Mouse (Mus musculus) midbrain, embryonic 13.5 days (tissue): ENCODE measurements around the gene Pym1. TPM values are rescaled to one million over a fixed set of nuclear protein-coding genes. Genes with fewer than 3 reads are reported as not detected.

Experiments used
- ATAC-seq: fragments of 200-750 bp; cut with Nextera tagmentation; 2 replicates; pipeline ENCODE4 v1.8.0; 2017; ENCODE audit warnings: mild to moderate bottlenecking, moderate TSS enrichment, moderate library complexity
- H3K27ac ChIP-seq: fragments of 300-500 bp; sonication (generic); 2 replicates; pipeline ENCODE4 v1.5.1; 2015; ENCODE audit warnings: inconsistent platforms, mild to moderate bottlenecking, moderate library complexity
- H3K27me3 ChIP-seq: fragments of 300-500 bp; sonication (generic); 2 replicates; pipeline ENCODE4 v1.6.1; 2015; ENCODE audit warnings: mild to moderate bottlenecking, inconsistent platforms
- H3K36me3 ChIP-seq: fragments of 300-500 bp; sonication (generic); 2 replicates; pipeline ENCODE4 v1.6.1; 2015; ENCODE audit warnings: mild to moderate bottlenecking, inconsistent platforms
- H3K4me1 ChIP-seq: fragments of 300-500 bp; sonication (generic); replicated peaks from 2 replicates; pipeline ENCODE4 v1.6.1; 2015; ENCODE audit warnings: inconsistent platforms
- H3K4me2 ChIP-seq: fragments of 300-500 bp; sonication (generic); replicated peaks from 2 replicates; pipeline ENCODE4 v1.6.1; 2015; ENCODE audit warnings: moderate library complexity, mild to moderate bottlenecking, inconsistent platforms
- H3K4me3 ChIP-seq: fragments of 300-500 bp; sonication (generic); replicated peaks from 2 replicates; pipeline ENCODE4 v1.5.1; 2015; ENCODE audit warnings: mild to moderate bottlenecking, inconsistent platforms
- H3K9ac ChIP-seq: fragments of 300-500 bp; sonication (generic); replicated peaks from 2 replicates; pipeline ENCODE4 v1.6.1; 2015; ENCODE audit warnings: mild to moderate bottlenecking, inconsistent platforms
- H3K9me3 ChIP-seq: fragments of 300-500 bp; sonication (generic); 2 replicates; pipeline ENCODE4 v1.6.1; 2016; ENCODE audit warnings: mild to moderate bottlenecking, inconsistent platforms
- WGBS: fragments of 180-500 bp; shearing (Covaris S2); methylation state at CpG from one replicate; pipeline ENCODE4 v1.1.7; 2015; 5-methylcytosine and 5-hydroxymethylcytosine counted together
- polyA plus RNA-seq: library from polyadenylated mRNA; unstranded; fragments of >200 nt; fragmentation: Nextera tagmentation; extraction: Ambion mirVana; gene quantifications from 2 replicates; pipeline ENCODE4 v1.2.1, GENCODE M21; 2015

The Pym1 gene
- polyA plus RNA-seq, 1 experiment from 2014 or later: 51.8 TPM

GRCm38 (mm10) chr10:128728059-128728458 lies 19.6 kb upstream of the Pym1 start:
- ATAC-seq: no peak
- H3K4me2 ChIP-seq: no peak overlapping the region
- H3K4me1 ChIP-seq: no peaks in the 10 kb centered on the region
- no peaks in the 10 kb centered on the region for H3K36me3 ChIP-seq
- no peak overlapping the region for H3K27ac ChIP-seq
- H3K27me3 ChIP-seq: peaks cover 5% of the 10 kb centered on the region; the same call in 1 of the 2 replicates
- H3K9ac ChIP-seq: no peak overlapping the region
- no peaks in the 10 kb centered on the region for H3K9me3 ChIP-seq
- H3K4me3 ChIP-seq: no peak overlapping the region
- 83% methylated on average over 5 of the region's 5 CpGs for WGBS

GRCm38 (mm10) chr10:128731002-128731433 lies 16.7 kb upstream of the Pym1 start:
- H3K4me3 ChIP-seq: no peak overlapping the region
- no peak overlapping the region for H3K9ac ChIP-seq
- 21% methylated on average over 10 of the region's 10 CpGs for WGBS
- no peak overlapping the region for H3K4me2 ChIP-seq
- peak; percentile 30; the same call in 1 of the 2 replicates for ATAC-seq
- H3K4me1 ChIP-seq: no peaks in the 10 kb centered on the region
- H3K27me3 ChIP-seq: peaks cover 5% of the 10 kb centered on the region; the same call in 1 of the 2 replicates
- no peaks in the 10 kb centered on the region for H3K9me3 ChIP-seq
- H3K36me3 ChIP-seq: no peaks in the 10 kb centered on the region
- H3K27ac ChIP-seq: no peak overlapping the region

- ATAC-seq: no peak
- Histone ChIP-seq H3K27me3 (peaks cover 5% of the 10 kb centered on the region; the same call in 1 of the 2 replicates), H3K9me3 (no peaks in the 10 kb centered on the region), H3K27ac (no peak overlapping the region), H3K36me3 (no peaks in the 10 kb centered on the region), H3K4me1 (no peaks in the 10 kb centered on the region), H3K9ac (no peak overlapping the region), H3K4me2 (no peak overlapping the region), H3K4me3 (no peak overlapping the region)
Observed at GRCm38 (mm10) chr10:128731992-128732391, 15.7 kb upstream of the Pym1 start.

GRCm38 (mm10) chr10:128737435-128737834 lies 10.3 kb upstream of the Pym1 start:
- WGBS: 3% methylated on average over 15 of the region's 15 CpGs
- Histone ChIP-seq H3K27ac (no peak overlapping the region), H3K4me3 (0 out of 2 replicates have a peak overlapping the region, but pooled peaks have one; percentile 11), H3K4me2 (peak overlapping the region; percentile 43), H3K9me3 (no peaks in the 10 kb centered on the region), H3K36me3 (no peaks in the 10 kb centered on the region), H3K9ac (0 out of 2 replicates have a peak overlapping the region, but pooled peaks have one; percentile 23), H3K4me1 (peaks cover 4% of the 10 kb centered on the region; the same call in 1 of the 2 replicates), H3K27me3 (peaks cover 18% of the 10 kb centered on the region)
- ATAC-seq: no peak

GRCm38 (mm10) chr10:128740296-128740695 lies 7.4 kb upstream of the Pym1 start:
- Histone ChIP-seq H3K4me2 (no peak overlapping the region), H3K4me3 (no peak overlapping the region), H3K9me3 (no peaks in the 10 kb centered on the region), H3K27me3 (peaks cover 47% of the 10 kb centered on the region), H3K4me1 (peaks cover 24% of the 10 kb centered on the region), H3K36me3 (no peaks in the 10 kb centered on the region), H3K9ac (no peak overlapping the region), H3K27ac (no peak overlapping the region)
- WGBS: 78% methylated on average over 2 of the region's 2 CpGs
- no peak for ATAC-seq

- H3K9ac ChIP-seq: no peak overlapping the region
- no peaks in the 10 kb centered on the region for H3K36me3 ChIP-seq
- H3K27me3 ChIP-seq: peaks cover 60% of the 10 kb centered on the region
- 42% methylated on average over 4 of the region's 4 CpGs for WGBS
- H3K9me3 ChIP-seq: no peaks in the 10 kb centered on the region
- H3K4me2 ChIP-seq: no peak overlapping the region
- no peak overlapping the region for H3K27ac ChIP-seq
- ATAC-seq: no peak
- peak overlapping the region; percentile 53; the same call in 1 of the 2 replicates for H3K4me3 ChIP-seq
- peaks cover 25% of the 10 kb centered on the region for H3K4me1 ChIP-seq
Observed at GRCm38 (mm10) chr10:128742616-128743015, 5.1 kb upstream of the Pym1 start.

GRCm38 (mm10) chr10:128743235-128743634 lies 4.5 kb upstream of the Pym1 start:
- H3K27me3 ChIP-seq: peaks cover 60% of the 10 kb centered on the region
- H3K9ac ChIP-seq: peak overlapping the region; percentile 71
- 7% methylated on average over 7 of the region's 7 CpGs for WGBS
- no peak for ATAC-seq
- H3K36me3 ChIP-seq: no peaks in the 10 kb centered on the region
- H3K9me3 ChIP-seq: no peaks in the 10 kb centered on the region
- no peak overlapping the region for H3K27ac ChIP-seq
- peak overlapping the region; percentile 85 for H3K4me2 ChIP-seq
- H3K4me1 ChIP-seq: peaks cover 25% of the 10 kb centered on the region
- H3K4me3 ChIP-seq: peak overlapping the region; percentile 53

- H3K9ac ChIP-seq: peak overlapping the region; percentile 71
- peak; percentile 16; the same call in 1 of the 2 replicates for ATAC-seq
- H3K4me3 ChIP-seq: peak overlapping the region; percentile 53
- H3K27me3 ChIP-seq: peaks cover 60% of the 10 kb centered on the region
- no peaks in the 10 kb centered on the region for H3K9me3 ChIP-seq
- H3K4me2 ChIP-seq: peak overlapping the region; percentile 85
- H3K4me1 ChIP-seq: peaks cover 25% of the 10 kb centered on the region
- no peaks in the 10 kb centered on the region for H3K36me3 ChIP-seq
- WGBS: 1% methylated on average over 27 of the region's 37 CpGs
- no peak overlapping the region for H3K27ac ChIP-seq
Observed at GRCm38 (mm10) chr10:128743791-128744191, 3.9 kb upstream of the Pym1 start.

GRCm38 (mm10) chr10:128744211-128744610 lies 3.5 kb upstream of the Pym1 start:
- ATAC-seq: no peak
- Histone ChIP-seq H3K4me2 (peak overlapping the region; percentile 85), H3K4me1 (peaks cover 29% of the 10 kb centered on the region), H3K4me3 (peak overlapping the region; percentile 53), H3K27me3 (peaks cover 60% of the 10 kb centered on the region), H3K9me3 (no peaks in the 10 kb centered on the region), H3K36me3 (no peaks in the 10 kb centered on the region), H3K9ac (peak overlapping the region; percentile 71), H3K27ac (no peak overlapping the region)
- WGBS: 14% methylated on average over 8 of the region's 8 CpGs

GRCm38 (mm10) chr10:128744680-128745601 lies 2.7 kb upstream of the Pym1 start, which contains the start of gene Dgka:
Gene Dgka, minus strand, starts transcription at chr10:128744855.
- H3K9me3 ChIP-seq: no peaks in the 10 kb centered on the region
- no peaks in the 10 kb centered on the region for H3K36me3 ChIP-seq
- no peak for ATAC-seq
- WGBS: 23% methylated on average over 18 of the region's 18 CpGs
- peak within 1 kb of the TSS; percentile 53 for H3K4me3 ChIP-seq
- H3K4me1 ChIP-seq: peaks cover 36% of the 10 kb centered on the region
- peak within 1 kb of the TSS; percentile 71 for H3K9ac ChIP-seq
- peaks cover 60% of the 10 kb centered on the region for H3K27me3 ChIP-seq
- peak within 1 kb of the TSS; percentile 85 for H3K4me2 ChIP-seq
- H3K27ac ChIP-seq: no peak within 1 kb of the TSS

- no peak overlapping the region for H3K27ac ChIP-seq
- H3K4me3 ChIP-seq: no peak overlapping the region
- no peak overlapping the region for H3K4me2 ChIP-seq
- 96% methylated on average over 10 of the region's 10 CpGs for WGBS
- peaks cover 45% of the 10 kb centered on the region for H3K4me1 ChIP-seq
- H3K36me3 ChIP-seq: no peaks in the 10 kb centered on the region
- no peak overlapping the region for H3K9ac ChIP-seq
- no peak for ATAC-seq
- peaks cover 55% of the 10 kb centered on the region for H3K27me3 ChIP-seq
- H3K9me3 ChIP-seq: no peaks in the 10 kb centered on the region
Observed at GRCm38 (mm10) chr10:128745946-128746613, 1.6 kb upstream of the Pym1 start.
